Mouse (Mus musculus): Measurements from ENCODE around the gene Ripor1. TPM values are rescaled to one million over a fixed set of nuclear protein-coding genes. Genes with fewer than 3 reads are reported as not detected.
A peak's percentile ranks its signal among the peaks of the same experiment; 100 is the strongest.
"Not testable (repeated sequence)": the region's sequence is repeated elsewhere in the genome, so short reads cannot be mapped to it uniquely, and the experiment has no call there.

The Ripor1 gene
- polyA plus RNA-seq, 1 experiment from 2014 or later = 20.9 TPM

DNA sequence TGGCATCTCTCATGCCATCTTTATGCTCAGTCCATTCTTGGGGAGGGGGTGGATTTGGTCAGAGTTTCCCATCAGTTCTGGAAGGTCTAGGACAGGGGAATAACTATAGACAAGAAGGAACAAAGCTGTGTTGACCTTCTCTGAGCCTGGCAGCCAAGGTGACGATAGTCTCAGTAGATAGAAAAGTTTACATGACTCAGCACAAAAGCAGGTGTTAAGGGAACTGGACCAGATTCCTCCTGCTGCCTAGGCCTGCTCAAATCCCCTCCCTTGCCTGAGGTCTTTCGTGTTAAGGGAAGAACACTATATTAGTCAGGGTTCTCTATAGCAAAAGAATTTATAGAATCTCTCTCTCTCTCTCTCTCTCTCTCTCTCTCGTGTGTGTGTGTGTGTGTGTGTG is 25.3 kb upstream of the Ripor1 start:
- ATAC-seq (ENCODE audit: insufficient number of reproducible peaks, low FRiP score, low TSS enrichment, low read depth) = no peak
- no peak overlapping the region for H3K27ac ChIP-seq
- WGBS = 49% methylated on average over 3 of the region's 3 CpGs
- no peaks in the 10 kb centered on the region for H3K36me3 ChIP-seq
- no peaks in the 10 kb centered on the region for H3K9me3 ChIP-seq
- no peak overlapping the region for H3K4me3 ChIP-seq
- H3K9ac ChIP-seq = no peak overlapping the region
- no peak overlapping the region for H3K4me2 ChIP-seq
- no peaks in the 10 kb centered on the region; the same call in 1 of the 2 replicates for H3K4me1 ChIP-seq
- no peaks in the 10 kb centered on the region for H3K27me3 ChIP-seq

DNA sequence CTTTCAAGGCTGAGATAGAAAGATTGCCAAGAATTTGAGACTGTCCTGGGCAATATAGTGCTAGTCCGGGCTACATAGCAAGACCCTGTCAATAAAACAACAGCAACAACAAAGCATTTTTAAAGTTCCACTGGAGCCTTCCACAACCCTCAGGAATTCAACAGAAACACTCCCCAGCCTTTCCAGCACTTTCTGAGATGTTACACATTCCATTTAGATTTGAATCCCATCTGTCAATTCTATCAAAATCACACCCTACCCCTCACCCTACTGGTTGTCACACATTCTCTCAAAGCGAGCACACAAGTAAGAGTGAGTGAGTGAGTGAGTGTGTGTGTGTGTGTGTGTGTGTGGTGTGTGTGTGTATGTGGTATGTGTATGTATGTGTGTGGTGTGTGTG is 12.6 kb upstream of the Ripor1 start:
- H3K27me3 ChIP-seq = no peaks in the 10 kb centered on the region
- H3K9ac ChIP-seq = no peak overlapping the region
- no peak overlapping the region for H3K27ac ChIP-seq
- ATAC-seq (ENCODE audit: insufficient number of reproducible peaks, low FRiP score, low TSS enrichment, low read depth) = no peak
- H3K9me3 ChIP-seq = no peaks in the 10 kb centered on the region
- peaks cover 27% of the 10 kb centered on the region for H3K4me1 ChIP-seq
- 26% methylated on average over 2 of the region's 2 CpGs for WGBS
- no peaks in the 10 kb centered on the region for H3K36me3 ChIP-seq
- no peak overlapping the region for H3K4me3 ChIP-seq
- no peak overlapping the region for H3K4me2 ChIP-seq

DNA sequence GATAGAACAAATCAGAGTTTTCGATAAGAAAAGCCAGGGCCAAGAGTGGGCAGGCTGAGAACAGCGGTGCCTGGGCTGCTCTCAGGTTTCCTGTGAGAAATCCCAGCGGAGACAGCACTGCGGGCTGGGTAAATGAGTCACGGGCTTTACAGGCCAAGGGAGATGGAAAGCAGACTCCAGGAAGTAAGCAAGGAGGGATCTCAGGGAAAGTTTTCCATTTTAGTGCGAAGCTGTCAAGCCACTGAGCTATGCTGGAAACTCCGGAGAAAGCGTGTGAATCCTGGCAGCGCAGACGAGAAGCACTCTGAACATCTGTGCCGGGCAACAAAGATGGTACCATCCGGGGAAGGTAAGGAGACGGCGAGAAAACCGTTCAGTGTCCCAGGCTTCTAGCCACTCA is 11.2 kb upstream of the Ripor1 start:
- Histone ChIP-seq H3K36me3 (no peaks in the 10 kb centered on the region), H3K9me3 (no peaks in the 10 kb centered on the region), H3K27me3 (no peaks in the 10 kb centered on the region), H3K27ac (peak overlapping the region; percentile 86), H3K9ac (no peak overlapping the region), H3K4me3 (peak overlapping the region; percentile 24), H3K4me2 (peak overlapping the region; percentile 42), H3K4me1 (peaks cover 27% of the 10 kb centered on the region)
- 9% methylated on average over 15 of the region's 15 CpGs for WGBS
- ATAC-seq (ENCODE audit: insufficient number of reproducible peaks, low FRiP score, low TSS enrichment, low read depth) = peak; percentile 62; the same call in 1 of the 2 replicates

DNA sequence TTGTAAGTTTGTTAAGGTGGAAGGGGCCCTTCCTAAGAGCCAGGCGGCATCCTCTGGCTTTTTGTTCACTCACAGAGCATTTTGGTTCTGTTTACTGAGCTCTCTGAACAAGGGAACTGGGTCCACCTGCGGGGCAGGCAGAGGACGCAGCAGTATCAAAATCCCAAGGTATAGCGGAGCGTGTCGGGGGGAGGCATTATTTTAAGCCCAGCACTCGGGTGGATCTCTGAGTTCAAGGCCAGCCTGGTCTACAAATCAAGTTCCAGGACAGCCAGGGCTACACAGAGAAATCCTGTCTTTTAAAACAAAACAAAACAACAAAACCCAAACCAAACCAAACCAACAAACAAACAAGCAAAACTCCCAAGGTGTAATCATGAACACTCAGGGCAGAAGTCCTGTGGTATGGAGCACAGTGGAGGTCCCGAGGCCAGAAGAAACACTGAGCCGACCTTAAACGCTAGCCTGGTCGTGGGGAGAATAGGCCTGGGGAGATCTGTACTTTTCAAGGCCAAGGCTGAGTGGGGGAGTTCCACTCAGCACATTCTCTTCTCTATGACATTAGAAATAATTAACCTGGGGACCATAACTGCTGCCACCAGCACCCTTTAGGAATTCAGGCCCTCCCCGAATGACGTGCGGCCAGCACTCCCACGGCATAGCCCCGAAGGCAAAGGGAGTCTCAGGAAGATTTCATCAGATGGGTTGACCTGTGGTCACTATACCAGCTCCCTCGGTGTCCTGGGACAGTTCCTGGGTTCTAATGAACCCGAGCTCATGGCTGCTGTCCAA is 10.4 kb upstream of the Ripor1 start:
- H3K4me1 ChIP-seq = peaks cover 27% of the 10 kb centered on the region
- peak overlapping the region; percentile 86 for H3K27ac ChIP-seq
- WGBS = 78% methylated on average over 18 of the region's 18 CpGs
- H3K9ac ChIP-seq = no peak overlapping the region
- no peaks in the 10 kb centered on the region for H3K36me3 ChIP-seq
- no peaks in the 10 kb centered on the region for H3K9me3 ChIP-seq
- no peaks in the 10 kb centered on the region for H3K27me3 ChIP-seq
- H3K4me2 ChIP-seq = peak overlapping the region; percentile 42
- H3K4me3 ChIP-seq = peak overlapping the region; percentile 24
- ATAC-seq (ENCODE audit: insufficient number of reproducible peaks, low FRiP score, low TSS enrichment, low read depth) = no peak

DNA sequence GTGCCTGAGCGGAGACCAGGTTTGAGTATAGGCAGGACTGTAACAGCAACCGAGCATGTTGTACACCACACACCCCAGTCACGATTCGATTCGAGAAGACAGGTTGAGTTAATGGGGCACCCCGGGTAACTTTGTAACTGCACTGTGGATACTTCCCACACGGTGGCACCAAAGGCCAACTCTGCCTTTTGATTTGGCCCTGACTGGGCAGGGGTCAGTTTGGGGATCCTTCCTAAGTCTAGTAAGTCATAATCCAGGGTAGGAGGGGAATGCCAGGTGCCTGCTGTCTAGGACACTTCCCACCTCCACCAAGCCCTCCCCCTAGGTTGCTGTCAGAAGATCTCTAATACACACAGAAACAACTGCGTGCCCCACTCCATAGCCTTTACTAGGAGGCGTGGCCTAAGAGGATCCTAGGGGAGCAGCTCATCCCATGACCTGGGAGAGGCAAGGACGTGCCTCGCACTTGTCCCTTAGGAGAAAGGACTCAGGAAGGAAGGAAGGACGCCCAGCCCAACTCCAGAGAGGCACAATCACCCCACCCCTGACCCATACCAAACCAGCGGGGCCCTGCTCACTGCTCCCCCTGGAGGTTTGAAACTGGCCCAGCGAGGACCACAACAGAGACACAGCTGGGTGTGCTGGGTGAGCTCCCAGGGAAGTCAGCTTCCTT is 8.6 kb upstream of the Ripor1 start:
- Histone ChIP-seq H3K27ac (no peak overlapping the region), H3K9me3 (no peaks in the 10 kb centered on the region), H3K9ac (no peak overlapping the region), H3K27me3 (no peaks in the 10 kb centered on the region), H3K4me1 (peaks cover 27% of the 10 kb centered on the region), H3K36me3 (no peaks in the 10 kb centered on the region), H3K4me2 (peak overlapping the region; percentile 27; the same call in 1 of the 2 replicates), H3K4me3 (peak overlapping the region; percentile 13; the same call in 1 of the 2 replicates)
- peak; percentile 48; the same call in 1 of the 2 replicates for ATAC-seq (ENCODE audit: insufficient number of reproducible peaks, low FRiP score, low TSS enrichment, low read depth)
- WGBS = 4% methylated on average over 14 of the region's 14 CpGs

DNA sequence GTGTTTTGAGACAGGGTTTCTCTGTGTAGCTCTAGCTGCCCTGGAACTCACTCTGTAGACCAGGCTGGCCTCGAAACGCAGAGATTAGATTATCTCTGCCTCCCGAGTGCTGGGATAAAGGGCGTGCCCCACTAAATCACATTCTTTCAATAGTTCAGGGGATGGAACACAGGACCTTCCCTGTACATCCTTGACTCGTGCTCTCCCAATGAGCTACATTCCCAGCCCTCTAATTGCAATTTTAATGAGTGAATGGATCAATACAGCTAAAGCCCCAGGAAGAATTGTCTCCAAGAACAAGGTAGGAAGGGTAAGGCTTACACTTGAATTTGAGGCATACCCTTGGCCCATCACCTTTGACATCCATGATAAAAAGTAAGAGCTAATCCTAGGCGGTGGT is 6.3 kb upstream of the Ripor1 start:
- WGBS = 78% methylated on average over 6 of the region's 6 CpGs
- no peaks in the 10 kb centered on the region for H3K27me3 ChIP-seq
- no peak overlapping the region for H3K4me3 ChIP-seq
- H3K4me1 ChIP-seq = peaks cover 25% of the 10 kb centered on the region
- no peaks in the 10 kb centered on the region for H3K36me3 ChIP-seq
- ATAC-seq (ENCODE audit: insufficient number of reproducible peaks, low FRiP score, low TSS enrichment, low read depth) = no peak
- no peak overlapping the region for H3K9ac ChIP-seq
- no peaks in the 10 kb centered on the region for H3K9me3 ChIP-seq
- no peak overlapping the region for H3K27ac ChIP-seq
- no peak overlapping the region for H3K4me2 ChIP-seq

DNA sequence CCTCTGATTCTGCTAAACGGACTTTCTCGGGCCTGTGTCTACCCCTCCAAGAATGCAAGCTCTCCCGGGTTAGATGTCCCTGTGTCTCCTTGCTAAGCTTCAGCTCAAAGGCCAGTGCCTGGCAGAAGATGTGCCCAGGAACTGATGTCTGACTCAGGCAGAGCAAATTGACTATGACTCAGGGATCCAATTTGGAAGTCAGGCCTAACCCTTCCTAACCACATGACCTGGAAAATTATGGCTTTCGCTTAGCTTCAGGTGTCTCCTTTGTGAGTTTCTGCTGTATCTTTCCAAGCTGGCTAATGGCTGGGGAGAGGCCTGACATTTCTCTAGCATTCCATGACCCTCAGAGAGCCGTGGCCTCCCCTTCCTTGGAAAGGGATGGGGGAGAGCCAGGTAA is 3.8 kb upstream of the Ripor1 start:
- no peaks in the 10 kb centered on the region for H3K27me3 ChIP-seq
- 70% methylated on average over 5 of the region's 5 CpGs for WGBS
- H3K36me3 ChIP-seq = no peaks in the 10 kb centered on the region
- H3K4me1 ChIP-seq = peaks cover 18% of the 10 kb centered on the region
- no peaks in the 10 kb centered on the region for H3K9me3 ChIP-seq
- no peak overlapping the region for H3K27ac ChIP-seq
- H3K4me3 ChIP-seq = no peak overlapping the region
- no peak overlapping the region for H3K9ac ChIP-seq
- H3K4me2 ChIP-seq = no peak overlapping the region
- no peak for ATAC-seq (ENCODE audit: insufficient number of reproducible peaks, low FRiP score, low TSS enrichment, low read depth)

DNA sequence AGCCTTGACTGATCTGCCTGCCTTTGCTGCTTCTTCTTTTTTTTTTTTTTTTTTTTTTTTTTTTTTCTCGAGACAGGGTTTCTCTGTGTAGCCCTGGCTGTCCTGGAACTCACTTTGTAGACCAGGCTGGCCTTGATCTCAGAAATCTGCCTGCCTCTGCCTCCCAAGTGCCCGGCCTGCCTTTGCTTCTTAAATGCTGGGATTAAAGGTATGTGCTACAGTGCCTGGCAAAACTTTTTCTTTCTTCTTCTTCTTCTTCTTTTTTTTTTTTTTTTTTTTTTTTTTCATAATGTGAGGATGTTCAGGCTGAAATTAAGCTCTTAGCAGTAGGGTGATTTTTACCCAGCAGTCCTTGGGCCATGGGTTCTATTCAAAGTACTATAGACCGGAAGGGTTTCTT is 2.5 kb upstream of the Ripor1 start:
- not testable (repeated sequence) for ATAC-seq (ENCODE audit: insufficient number of reproducible peaks, low FRiP score, low TSS enrichment, low read depth); H3K27me3 ChIP-seq
- WGBS = 74% methylated on average over 3 of the region's 3 CpGs

DNA sequence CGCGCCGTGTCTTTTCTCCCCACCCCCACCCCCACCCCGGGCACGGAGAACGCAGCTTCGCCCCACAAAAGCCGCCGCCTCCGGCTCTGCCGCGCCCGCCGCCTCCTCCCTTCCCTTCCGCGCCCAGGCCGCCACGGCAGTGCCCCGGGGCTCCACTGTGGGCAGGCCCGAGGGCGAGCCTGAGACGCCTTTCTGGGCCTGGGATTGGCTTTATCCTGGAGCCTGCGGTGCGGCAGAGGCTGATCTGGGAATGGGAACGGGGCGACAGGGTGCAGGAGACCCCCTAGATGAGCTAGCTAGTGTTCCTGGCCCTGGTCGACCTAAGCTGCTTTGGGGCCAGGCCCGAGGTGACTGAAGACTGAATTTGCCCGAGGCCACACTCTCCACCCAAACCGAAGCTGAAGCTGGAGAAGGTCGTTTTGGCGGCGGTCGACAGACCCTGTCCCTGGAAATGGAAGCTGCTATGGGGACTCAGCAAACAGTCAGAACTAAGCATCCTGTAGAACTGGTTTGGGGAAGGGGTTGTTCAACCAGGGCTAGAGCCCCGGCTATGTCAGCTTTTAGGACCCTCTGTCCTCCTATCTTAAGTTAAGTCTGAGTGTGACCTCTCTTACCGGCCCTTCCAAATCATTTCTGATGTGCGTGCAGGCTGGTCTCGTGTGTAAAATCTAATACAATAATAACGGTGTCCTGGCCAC is 585 bp downstream of the Ripor1 start:
- Histone ChIP-seq H3K27me3 (no peaks in the 10 kb centered on the region), H3K36me3 (no peaks in the 10 kb centered on the region), H3K4me1 (peaks cover 27% of the 10 kb centered on the region), H3K4me2 (peak overlapping the region; percentile 84), H3K4me3 (peak overlapping the region; percentile 65), H3K9me3 (no peaks in the 10 kb centered on the region), H3K9ac (peak overlapping the region; percentile 86), H3K27ac (peak overlapping the region; percentile 89)
- ATAC-seq (ENCODE audit: insufficient number of reproducible peaks, low FRiP score, low TSS enrichment, low read depth) = peak; percentile 31
- under 1% methylated on average over 28 of the region's 39 CpGs for WGBS

More for the DNA sequence above, 2.5 kb upstream of the Ripor1 start:
- peaks cover 24% of the 10 kb centered on the region for H3K4me1 ChIP-seq
- not testable (repeated sequence) for H3K27ac ChIP-seq, H3K9me3 ChIP-seq, H3K4me2 ChIP-seq, H3K4me3 ChIP-seq, H3K36me3 ChIP-seq, H3K9ac ChIP-seq

DNA sequence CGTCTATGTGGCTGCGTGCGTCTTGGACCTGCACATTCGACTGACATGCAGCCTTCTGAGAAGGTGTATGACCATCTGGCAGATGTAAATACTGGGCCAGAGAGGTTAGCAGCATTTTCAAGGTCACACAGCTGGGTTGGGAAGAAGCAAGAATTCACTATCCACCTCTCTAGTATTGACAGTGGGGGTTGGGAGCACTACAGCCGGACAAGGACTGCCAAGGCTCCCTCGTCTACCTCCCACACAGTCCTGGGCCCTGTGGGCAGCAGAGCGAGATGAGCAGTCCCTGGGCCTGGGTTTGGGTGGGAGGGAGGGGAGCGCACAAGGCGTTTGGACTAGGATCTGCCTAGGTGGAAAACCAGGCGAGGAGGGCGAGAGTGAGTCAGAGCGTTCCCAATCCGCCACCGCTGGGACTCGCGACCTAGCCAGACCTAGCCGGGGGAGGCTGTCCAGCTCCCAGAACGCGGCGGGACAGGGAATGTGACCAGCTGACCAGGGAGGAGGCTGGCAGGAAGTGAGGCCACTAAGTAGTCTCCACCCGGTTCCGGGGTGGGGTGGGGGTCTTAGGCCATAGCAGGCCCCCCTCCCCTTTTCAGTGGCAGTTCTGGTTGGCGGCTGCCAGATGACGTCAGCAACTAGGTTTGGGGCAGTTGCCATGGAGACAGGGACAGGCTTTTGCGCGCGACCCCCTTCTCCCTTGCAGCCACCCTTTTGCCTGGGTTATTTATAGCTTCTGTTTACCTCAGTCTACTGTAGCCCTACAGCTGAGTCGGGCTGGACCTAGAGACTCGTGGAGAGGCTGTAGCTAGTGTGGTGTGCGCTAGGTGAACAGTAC is 1.4 kb downstream of the Ripor1 start:
- H3K27ac ChIP-seq = peak overlapping the region; percentile 89
- H3K4me2 ChIP-seq = peak overlapping the region; percentile 84
- peaks cover 27% of the 10 kb centered on the region for H3K4me1 ChIP-seq
- WGBS = 1% methylated on average over 30 of the region's 30 CpGs
- H3K9ac ChIP-seq = peak overlapping the region; percentile 86
- H3K4me3 ChIP-seq = peak overlapping the region; percentile 65
- H3K36me3 ChIP-seq = no peaks in the 10 kb centered on the region
- no peaks in the 10 kb centered on the region for H3K27me3 ChIP-seq
- no peaks in the 10 kb centered on the region for H3K9me3 ChIP-seq
- ATAC-seq (ENCODE audit: insufficient number of reproducible peaks, low FRiP score, low TSS enrichment, low read depth) = peak; percentile 42; the same call in 1 of the 2 replicates

DNA sequence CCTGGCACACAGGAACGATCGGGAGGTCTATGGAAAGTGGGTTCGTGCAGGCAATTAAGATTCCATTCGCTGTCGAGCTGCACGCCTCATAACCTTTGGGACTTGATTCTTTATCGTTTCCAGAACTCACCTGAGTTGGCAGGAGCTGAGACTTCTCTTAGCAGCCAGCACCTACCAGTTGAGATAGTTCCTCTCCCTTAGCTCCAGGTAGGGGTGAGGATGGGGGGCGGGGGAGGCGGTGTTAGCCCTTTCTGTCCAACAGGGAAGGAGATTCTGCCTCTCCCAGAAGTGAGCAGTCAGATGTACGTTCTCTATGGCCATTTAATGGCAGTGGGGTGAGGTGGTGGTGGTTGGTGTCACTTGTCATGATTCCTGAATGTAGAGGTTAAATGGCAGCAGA is 2.0 kb downstream of the Ripor1 start:
- ATAC-seq (ENCODE audit: insufficient number of reproducible peaks, low FRiP score, low TSS enrichment, low read depth) = no peak
- peak overlapping the region; percentile 89 for H3K27ac ChIP-seq
- 4% methylated on average over 10 of the region's 10 CpGs for WGBS

More for the DNA sequence above, 2.0 kb downstream of the Ripor1 start:
- H3K9me3 ChIP-seq = no peaks in the 10 kb centered on the region
- H3K4me2 ChIP-seq = peak overlapping the region; percentile 84
- 0 out of 2 replicates have a peak overlapping the region, but pooled peaks have one; percentile 86 for H3K9ac ChIP-seq
- peaks cover 27% of the 10 kb centered on the region for H3K4me1 ChIP-seq
- no peaks in the 10 kb centered on the region for H3K36me3 ChIP-seq
- peak overlapping the region; percentile 65 for H3K4me3 ChIP-seq
- peaks cover 4% of the 10 kb centered on the region; the same call in 1 of the 2 replicates for H3K27me3 ChIP-seq

Measured in limb, embryonic 15.5 days (tissue).